Mouse (Mus musculus) heart, embryonic 15.5 days (tissue): ENCODE data around the gene Itpkc. TPM values are rescaled to one million over a fixed set of nuclear protein-coding genes. Genes with fewer than 3 reads are reported as not detected.

Source experiments
- ATAC-seq: fragments of 200-750 bp; cut with Nextera tagmentation; replicated peaks from 2 replicates; pipeline ENCODE4 v1.8.0; 2017; ENCODE audit warnings: low read depth, moderate TSS enrichment; ENCODE audit not compliant: insufficient number of reproducible peaks, insufficient read depth, low FRiP score
- H3K27ac ChIP-seq: fragments of 300-500 bp; sonication (generic); 2 replicates; pipeline ENCODE4 v1.5.1; 2015; ENCODE audit warnings: mild to moderate bottlenecking, inconsistent platforms
- H3K27me3 ChIP-seq: fragments of 300-500 bp; sonication (generic); 2 replicates; pipeline ENCODE4 v1.6.1; 2015; ENCODE audit warnings: inconsistent platforms
- H3K36me3 ChIP-seq: fragments of 300-500 bp; sonication (generic); 2 replicates; pipeline ENCODE4 v1.6.1; 2015; ENCODE audit warnings: mild to moderate bottlenecking, inconsistent platforms
- H3K4me1 ChIP-seq: fragments of 300-500 bp; sonication (generic); replicated peaks from 2 replicates; pipeline ENCODE4 v1.6.1; 2015; ENCODE audit warnings: inconsistent platforms
- H3K4me2 ChIP-seq: fragments of 300-500 bp; sonication (generic); 2 replicates; pipeline ENCODE4 v1.6.1; 2015; ENCODE audit warnings: inconsistent platforms, mild to moderate bottlenecking, moderate library complexity
- H3K4me3 ChIP-seq: fragments of 300-500 bp; sonication (generic); 2 replicates; pipeline ENCODE4 v1.5.1; 2015; ENCODE audit warnings: mild to moderate bottlenecking, inconsistent platforms
- H3K9ac ChIP-seq: fragments of 300-500 bp; sonication (generic); 2 replicates; pipeline ENCODE4 v1.6.1; 2015; ENCODE audit warnings: mild to moderate bottlenecking, inconsistent platforms
- H3K9me3 ChIP-seq: fragments of 300-500 bp; sonication (generic); replicated peaks from 2 replicates; pipeline ENCODE4 v1.6.1; 2016; ENCODE audit warnings: inconsistent platforms
- WGBS: fragments of 180-500 bp; shearing (Covaris S2); methylation state at CpG from one replicate; pipeline ENCODE4 v1.1.7; 2015; ENCODE audit warnings: mixed read lengths; 5-methylcytosine and 5-hydroxymethylcytosine counted together
- polyA plus RNA-seq: library from polyadenylated mRNA; unstranded; fragments of >200 nt; fragmentation: Nextera tagmentation; extraction: Ambion mirVana; gene quantifications from 2 replicates; pipeline ENCODE4 v1.2.1, GENCODE M21; 2015

The Itpkc gene
- polyA plus RNA-seq, 1 experiment from 2014 or later: 2.4 TPM

DNA sequence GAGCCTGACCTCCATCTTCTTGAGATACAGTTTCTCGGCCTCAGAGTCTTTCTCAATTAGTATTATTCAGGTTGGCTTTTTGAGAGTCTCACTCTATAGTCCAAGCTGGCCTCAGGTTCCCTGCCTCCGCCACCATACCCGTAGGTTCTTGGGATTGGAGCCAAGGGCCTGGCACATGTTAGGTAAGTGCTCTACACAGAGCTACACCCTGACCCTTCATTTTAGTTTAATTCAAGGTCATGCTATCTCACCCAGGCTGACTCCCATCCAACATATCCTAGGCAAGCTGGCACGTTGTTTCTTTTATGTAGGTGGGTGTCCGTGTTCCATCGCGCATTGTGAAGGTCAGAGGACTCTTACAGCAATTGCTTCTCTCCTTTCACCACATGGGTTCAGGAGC is 53.6 kb downstream of the Itpkc start:
- Histone ChIP-seq H3K9me3 (no peaks in the 10 kb centered on the region), H3K27me3 (no peaks in the 10 kb centered on the region), H3K9ac (no peak overlapping the region), H3K27ac (no peak overlapping the region), H3K4me2 (no peak overlapping the region), H3K4me3 (no peak overlapping the region), H3K36me3 (peaks cover 28% of the 10 kb centered on the region), H3K4me1 (peaks cover 12% of the 10 kb centered on the region)
- ATAC-seq: no peak
- 86% methylated on average over 7 of the region's 7 CpGs for WGBS

DNA sequence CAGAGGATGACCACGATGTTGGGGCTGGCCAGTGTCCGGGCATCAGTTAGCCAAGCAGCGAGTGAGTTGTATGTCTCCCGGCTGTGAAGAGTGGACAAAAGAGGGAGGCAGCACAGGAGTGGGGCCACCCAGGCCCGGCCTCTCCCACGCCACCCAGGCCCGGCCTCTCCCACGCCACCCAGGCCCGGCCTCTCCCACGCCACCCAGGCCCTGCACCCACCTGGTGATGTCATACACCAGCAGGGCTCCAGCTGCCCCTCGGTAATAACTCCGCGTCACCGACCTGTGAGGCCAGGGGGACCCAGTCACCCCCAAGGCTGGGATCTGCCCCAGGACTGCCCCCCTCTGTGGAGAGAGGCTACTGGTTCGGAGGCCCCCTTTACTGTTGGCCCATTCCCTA is 54.0 kb downstream of the Itpkc start:
- H3K36me3 ChIP-seq: peaks cover 28% of the 10 kb centered on the region
- H3K27me3 ChIP-seq: no peaks in the 10 kb centered on the region
- WGBS: 90% methylated on average over 15 of the region's 15 CpGs
- no peak overlapping the region for H3K27ac ChIP-seq
- no peaks in the 10 kb centered on the region for H3K9me3 ChIP-seq
- ATAC-seq: no peak
- no peak overlapping the region for H3K9ac ChIP-seq
- no peak overlapping the region for H3K4me2 ChIP-seq
- peaks cover 9% of the 10 kb centered on the region for H3K4me1 ChIP-seq
- no peak overlapping the region for H3K4me3 ChIP-seq

DNA sequence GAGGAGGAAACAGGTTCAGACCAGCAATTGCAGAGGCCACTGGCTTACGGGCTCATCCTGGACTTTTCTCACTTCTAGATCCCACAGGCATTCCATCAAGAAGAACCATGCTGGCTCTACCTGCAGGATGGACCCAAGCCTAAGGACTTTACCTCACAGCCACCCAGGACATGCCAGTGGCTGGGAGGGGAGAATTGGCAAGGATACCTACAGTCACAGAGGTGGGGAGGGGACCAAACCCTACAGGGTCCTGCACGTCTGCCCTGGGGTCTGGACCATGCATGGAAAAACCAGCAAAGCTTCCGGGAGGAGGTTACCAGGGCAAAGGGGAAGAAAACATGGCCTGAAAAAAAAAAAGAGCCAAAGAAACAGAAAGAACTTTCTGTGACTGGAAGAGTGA is 57.5 kb downstream of the Itpkc start:
- H3K27me3 ChIP-seq: no peaks in the 10 kb centered on the region
- peaks cover 8% of the 10 kb centered on the region for H3K4me1 ChIP-seq
- no peaks in the 10 kb centered on the region for H3K9me3 ChIP-seq
- H3K4me3 ChIP-seq: no peak overlapping the region
- H3K4me2 ChIP-seq: no peak overlapping the region
- 86% methylated on average over 3 of the region's 3 CpGs for WGBS
- H3K27ac ChIP-seq: no peak overlapping the region
- H3K36me3 ChIP-seq: peaks cover 28% of the 10 kb centered on the region
- ATAC-seq: no peak
- H3K9ac ChIP-seq: no peak overlapping the region

DNA sequence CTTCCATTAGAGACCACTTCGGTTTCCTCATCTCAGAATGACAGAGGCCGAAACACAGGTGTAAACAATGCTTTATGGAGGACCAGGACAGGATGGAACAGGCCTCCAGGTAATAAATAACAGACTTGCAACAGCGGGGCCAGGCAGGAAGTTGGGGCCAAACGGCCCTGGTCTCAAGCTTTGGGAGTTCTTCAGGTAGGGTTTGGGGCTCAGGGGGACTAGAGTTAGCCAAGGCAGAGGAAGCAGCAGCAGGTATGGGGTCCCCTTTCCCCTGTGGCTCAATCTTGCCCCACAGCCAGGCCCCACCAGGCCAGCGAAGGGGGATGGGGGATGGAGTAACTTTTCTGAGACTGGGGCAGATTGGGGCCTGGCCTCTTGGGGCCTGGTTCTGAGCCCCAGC is 60.1 kb downstream of the Itpkc start:
- Histone ChIP-seq H3K4me1 (peaks cover 33% of the 10 kb centered on the region), H3K27ac (no peak overlapping the region), H3K9ac (no peak overlapping the region), H3K4me3 (no peak overlapping the region), H3K4me2 (no peak overlapping the region), H3K36me3 (peaks cover 30% of the 10 kb centered on the region), H3K27me3 (no peaks in the 10 kb centered on the region), H3K9me3 (no peaks in the 10 kb centered on the region)
- no peak for ATAC-seq
- 93% methylated on average over 5 of the region's 5 CpGs for WGBS

DNA sequence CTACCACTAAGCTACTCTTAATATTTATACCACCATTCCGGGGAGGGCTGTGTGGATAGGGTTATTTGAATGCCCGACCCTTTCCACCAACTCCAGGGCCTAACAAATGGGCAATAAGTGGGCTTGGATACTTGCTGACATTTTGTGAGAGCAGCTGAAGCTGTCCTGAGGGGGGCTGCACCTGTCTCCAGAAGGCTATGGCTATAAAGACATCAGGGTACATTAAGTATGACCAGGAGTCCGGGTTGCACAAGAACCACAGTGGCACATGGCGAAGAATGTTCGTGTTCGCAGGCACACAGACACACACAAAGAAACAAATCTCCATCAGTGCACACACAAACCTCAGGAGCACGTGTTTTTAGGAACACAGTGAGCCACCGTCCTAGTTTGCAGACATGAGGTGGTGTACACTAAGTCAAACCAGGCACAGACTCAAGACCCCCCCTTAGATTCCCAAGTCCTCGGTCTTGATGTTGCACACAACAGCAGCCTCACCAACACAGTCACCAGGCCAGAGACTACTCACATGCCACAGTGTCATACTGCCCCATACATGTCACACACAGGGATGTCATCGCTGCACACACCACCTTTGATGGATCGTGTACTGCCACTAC is 60.9 kb downstream of the Itpkc start:
- no peak for ATAC-seq
- H3K27me3 ChIP-seq: no peaks in the 10 kb centered on the region
- peak overlapping the region; percentile 82 for H3K4me2 ChIP-seq
- H3K36me3 ChIP-seq: peaks cover 29% of the 10 kb centered on the region
- H3K4me1 ChIP-seq: peaks cover 41% of the 10 kb centered on the region
- peak overlapping the region; percentile 98 for H3K27ac ChIP-seq
- H3K9ac ChIP-seq: peak overlapping the region; percentile 74
- H3K9me3 ChIP-seq: no peaks in the 10 kb centered on the region
- WGBS: 73% methylated on average over 11 of the region's 11 CpGs
- H3K4me3 ChIP-seq: peak overlapping the region; percentile 66

DNA sequence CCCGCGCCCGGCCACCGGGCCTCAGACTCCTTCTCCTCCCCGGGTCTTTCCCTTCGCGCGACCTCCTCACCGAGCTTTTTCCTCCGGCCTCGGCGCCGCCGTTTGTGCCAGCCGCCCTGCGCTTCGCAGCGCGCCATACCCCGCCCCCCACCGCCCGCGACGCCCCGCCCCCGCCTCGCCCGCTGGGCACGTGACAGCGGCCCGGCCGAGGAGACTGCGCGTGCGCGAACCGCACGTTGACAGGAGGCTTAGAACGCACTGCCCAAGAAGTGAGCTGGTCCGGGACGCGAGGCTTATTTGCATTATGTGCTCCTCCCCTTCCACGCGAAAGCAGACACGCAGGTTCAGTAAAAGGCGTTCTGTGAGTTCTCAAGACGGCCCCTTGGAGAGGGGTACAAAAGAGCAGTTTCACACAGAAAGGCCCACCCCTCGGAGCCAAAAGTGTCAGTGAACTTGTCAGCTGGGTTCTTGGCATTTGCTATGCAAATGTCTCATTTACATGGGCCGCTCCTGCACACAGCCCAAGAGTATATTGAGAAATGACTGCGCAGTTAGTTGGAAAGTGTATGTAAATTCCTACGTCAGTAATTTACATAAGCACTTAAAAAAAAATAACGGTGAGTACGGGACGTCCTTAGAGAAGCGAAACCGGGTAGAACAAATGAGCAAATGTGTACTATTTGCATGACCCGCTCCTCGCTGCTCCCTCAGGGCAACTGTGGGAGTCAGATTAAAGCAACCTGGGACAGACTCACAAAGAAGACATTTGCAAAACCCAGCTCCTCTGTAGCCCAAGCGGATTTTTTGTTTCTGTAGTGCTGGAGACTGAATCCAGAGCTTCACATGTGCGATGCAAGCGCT is 61.6 kb downstream of the Itpkc start, which contains the start of gene Egln2:
Gene Egln2, minus strand, starts transcription at position 189 of the 861 bp plus-strand sequence.
- H3K36me3 ChIP-seq: peaks cover 22% of the 10 kb centered on the region
- H3K9me3 ChIP-seq: no peaks in the 10 kb centered on the region
- 1% methylated on average over 61 of the region's 61 CpGs for WGBS
- ATAC-seq: peak; percentile 86
- peak within 1 kb of the TSS; percentile 74 for H3K9ac ChIP-seq
- peak within 1 kb of the TSS; percentile 98 for H3K27ac ChIP-seq
- H3K4me2 ChIP-seq: peak within 1 kb of the TSS; percentile 82
- H3K4me3 ChIP-seq: peak within 1 kb of the TSS; percentile 66
- H3K4me1 ChIP-seq: peaks cover 47% of the 10 kb centered on the region
- no peaks in the 10 kb centered on the region for H3K27me3 ChIP-seq

DNA sequence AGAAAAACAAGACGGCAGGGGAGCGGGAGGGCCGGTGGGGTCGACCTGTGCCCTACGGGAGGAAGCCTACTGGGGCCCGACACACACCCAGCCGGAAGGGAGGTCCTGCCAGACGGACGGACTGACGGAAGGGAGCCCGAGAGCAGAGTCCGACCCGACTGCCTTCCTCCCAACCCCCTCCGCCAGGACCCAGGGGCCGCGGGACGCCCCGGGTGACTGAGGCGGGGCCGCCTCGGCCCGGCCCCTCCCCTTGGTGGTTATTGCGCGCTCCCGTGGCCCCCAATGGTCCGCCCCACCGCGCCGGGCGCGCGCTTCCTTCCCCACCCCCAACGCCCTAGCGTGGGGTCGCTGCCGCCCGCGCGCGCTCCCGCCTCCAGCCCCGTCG is 62.2 kb downstream of the Itpkc start:
- WGBS: under 1% methylated on average over 41 of the region's 43 CpGs
- Histone ChIP-seq H3K27ac (peak overlapping the region; percentile 98), H3K4me1 (peaks cover 54% of the 10 kb centered on the region), H3K36me3 (peaks cover 18% of the 10 kb centered on the region), H3K27me3 (no peaks in the 10 kb centered on the region), H3K9ac (peak overlapping the region; percentile 74), H3K9me3 (no peaks in the 10 kb centered on the region), H3K4me2 (peak overlapping the region; percentile 82), H3K4me3 (peak overlapping the region; percentile 66)
- peak; percentile 84 for ATAC-seq

DNA sequence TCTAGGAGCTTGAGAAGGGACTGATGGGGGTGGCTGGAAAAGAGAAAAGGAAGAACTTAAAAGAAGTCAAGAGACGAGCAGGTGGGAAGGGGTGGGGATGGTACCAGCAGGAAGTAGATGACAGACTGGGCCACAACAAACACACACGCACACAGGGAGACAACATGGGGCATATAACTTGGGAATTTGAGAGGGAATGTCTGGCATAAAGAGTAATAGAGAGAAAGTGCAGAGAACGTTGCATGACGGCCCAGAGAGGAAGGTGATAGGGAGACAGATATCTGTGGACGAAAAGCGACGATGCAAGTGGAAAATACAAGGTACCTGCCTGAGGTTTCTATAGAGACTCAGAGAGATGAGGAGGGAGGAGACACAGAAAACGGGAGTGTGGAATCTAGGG is 62.8 kb downstream of the Itpkc start:
- H3K9me3 ChIP-seq: no peaks in the 10 kb centered on the region
- peaks cover 59% of the 10 kb centered on the region for H3K4me1 ChIP-seq
- H3K27ac ChIP-seq: peak overlapping the region; percentile 98
- 3% methylated on average over 8 of the region's 8 CpGs for WGBS
- no peaks in the 10 kb centered on the region for H3K27me3 ChIP-seq
- peaks cover 12% of the 10 kb centered on the region for H3K36me3 ChIP-seq
- peak overlapping the region; percentile 66 for H3K4me3 ChIP-seq
- peak overlapping the region; percentile 82 for H3K4me2 ChIP-seq
- peak overlapping the region; percentile 74 for H3K9ac ChIP-seq
- no peak for ATAC-seq

DNA sequence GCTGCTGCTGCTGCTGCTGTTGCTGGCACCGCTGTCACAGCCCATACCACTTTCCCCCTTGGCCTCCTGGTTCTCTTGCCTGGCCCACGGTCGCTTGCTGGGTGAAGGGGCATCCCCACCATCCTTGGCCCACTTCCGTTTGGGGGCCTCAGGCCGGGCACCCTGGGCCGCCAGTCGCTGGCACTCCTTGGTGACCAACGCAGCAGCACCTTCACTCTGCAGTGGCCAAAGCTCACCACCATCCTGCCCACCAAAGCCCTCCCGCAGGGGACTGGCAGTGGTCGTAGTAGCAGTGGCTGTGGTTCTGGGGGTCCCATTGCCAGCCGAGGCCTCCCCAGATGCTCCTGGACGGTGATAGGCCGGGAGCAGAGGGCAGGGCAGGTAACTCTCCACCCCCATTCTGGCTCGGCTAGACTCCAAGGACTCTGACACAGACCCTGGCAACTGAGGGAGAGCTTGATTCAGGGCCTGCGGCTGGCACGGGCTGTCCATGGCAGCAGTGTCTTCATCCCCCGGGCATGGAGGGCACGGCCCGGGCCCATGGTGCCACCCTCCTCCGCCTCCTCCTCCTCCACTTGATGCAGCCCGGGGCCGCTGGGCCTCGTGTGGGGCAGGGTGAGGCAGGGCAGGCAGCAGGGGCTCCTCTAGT is 63.3 kb downstream of the Itpkc start:
- ATAC-seq: no peak
- peak overlapping the region; percentile 82 for H3K4me2 ChIP-seq
- H3K9ac ChIP-seq: peak overlapping the region; percentile 74
- peaks cover 64% of the 10 kb centered on the region for H3K4me1 ChIP-seq
- WGBS: 68% methylated on average over 23 of the region's 23 CpGs
- H3K27ac ChIP-seq: peak overlapping the region; percentile 98
- H3K9me3 ChIP-seq: no peaks in the 10 kb centered on the region
- H3K36me3 ChIP-seq: peaks cover 11% of the 10 kb centered on the region
- H3K27me3 ChIP-seq: no peaks in the 10 kb centered on the region
- H3K4me3 ChIP-seq: peak overlapping the region; percentile 66

DNA sequence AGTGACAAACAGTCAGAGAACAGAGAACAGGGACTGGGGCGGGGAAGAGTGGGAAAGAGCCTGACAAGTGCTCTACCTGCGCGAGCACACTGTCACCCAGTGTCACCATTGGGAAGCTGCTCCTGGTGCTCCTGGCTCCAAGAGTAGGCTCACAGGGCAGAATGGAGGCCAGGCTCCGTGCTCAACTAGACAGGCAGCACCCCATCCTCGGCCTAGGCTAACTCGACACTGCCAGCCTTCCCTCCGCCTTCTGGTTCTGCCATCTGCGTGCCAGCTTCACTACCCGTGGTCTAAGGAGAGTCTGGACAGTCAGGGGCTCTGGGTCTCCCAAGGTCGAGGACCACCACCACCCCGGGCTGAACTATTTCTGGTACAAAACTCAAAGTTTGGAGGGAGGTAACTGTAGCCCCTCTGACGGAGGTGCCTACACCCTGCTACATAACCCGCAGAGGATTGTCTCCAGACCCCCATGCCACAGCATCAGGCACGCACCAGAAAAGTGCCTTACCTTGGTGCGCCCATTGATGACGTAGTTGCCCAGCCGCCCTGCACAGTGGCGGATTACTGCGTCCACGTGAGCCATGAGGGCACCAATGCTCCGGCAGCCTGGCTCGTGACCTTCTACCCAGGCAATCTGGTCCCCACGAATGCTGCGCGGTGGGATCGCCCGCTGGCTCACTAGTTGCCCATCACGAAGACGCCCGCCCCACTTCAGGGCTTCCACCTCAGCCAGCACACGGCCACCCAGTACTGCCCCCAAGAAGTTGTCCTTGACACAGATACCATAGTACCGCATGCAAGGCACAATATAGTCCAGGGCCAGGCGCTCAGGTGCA is 64.1 kb downstream of the Itpkc start:
- H3K9me3 ChIP-seq: no peaks in the 10 kb centered on the region
- H3K4me3 ChIP-seq: peak overlapping the region; percentile 66
- H3K27me3 ChIP-seq: no peaks in the 10 kb centered on the region
- WGBS: 81% methylated on average over 33 of the region's 33 CpGs
- H3K9ac ChIP-seq: peak overlapping the region; percentile 74; the same call in 1 of the 2 replicates
- ATAC-seq: no peak
- peak overlapping the region; percentile 82 for H3K4me2 ChIP-seq
- H3K36me3 ChIP-seq: peaks cover 16% of the 10 kb centered on the region
- no peak overlapping the region for H3K27ac ChIP-seq
- peaks cover 66% of the 10 kb centered on the region for H3K4me1 ChIP-seq

DNA sequence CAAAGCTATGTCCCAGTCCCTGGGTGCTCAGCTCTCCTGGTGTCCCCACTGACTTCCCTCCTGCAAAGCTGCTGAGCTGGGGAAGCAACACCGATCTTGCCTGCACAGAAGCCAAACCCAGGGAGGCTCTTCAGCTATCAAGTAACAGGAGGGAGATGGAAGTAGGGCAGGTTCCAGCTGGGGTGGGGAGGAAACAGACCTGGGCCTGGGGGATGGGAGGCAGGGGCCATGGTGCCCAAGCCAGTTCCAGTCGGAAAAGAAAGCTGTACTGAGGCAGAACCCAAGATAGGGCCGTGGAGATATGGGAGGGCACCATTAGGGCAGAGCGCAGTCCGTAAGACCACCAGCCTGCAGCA is 65.0 kb downstream of the Itpkc start:
- no peak overlapping the region for H3K27ac ChIP-seq
- peaks cover 66% of the 10 kb centered on the region for H3K4me1 ChIP-seq
- H3K9me3 ChIP-seq: no peaks in the 10 kb centered on the region
- peak overlapping the region; percentile 82 for H3K4me2 ChIP-seq
- no peaks in the 10 kb centered on the region for H3K27me3 ChIP-seq
- no peak for ATAC-seq
- WGBS: 47% methylated on average over 5 of the region's 5 CpGs
- H3K9ac ChIP-seq: 0 out of 2 replicates have a peak overlapping the region, but pooled peaks have one; percentile 10
- peaks cover 25% of the 10 kb centered on the region for H3K36me3 ChIP-seq
- H3K4me3 ChIP-seq: peak overlapping the region; percentile 66; the same call in 1 of the 2 replicates
